Mouse (Mus musculus): Measurements from ENCODE around the gene Gm9970. TPM values are rescaled to one million over a fixed set of nuclear protein-coding genes. Genes with fewer than 3 reads are reported as not detected.

Gene Gm9970
- 1 to 10 TPM in 1 of 2 experiments, not detected in 1; 2.6 TPM for total RNA-seq (2023)

GRCm38 (mm10) chr5:31240637-31241521, at the start of gene Gm9970, which contains the start of gene Nrbp1:
Gm9970 (minus strand) TSS chr5:31241232.
Nrbp1 (plus strand) TSS chr5:31240864.

GRCm38 (mm10) chr5:31251541-31252101, 10.6 kb upstream of the Gm9970 start, which contains the start of gene Krtcap3:
Krtcap3 (plus strand) TSS chr5:31251691.

GRCm38 (mm10) chr5:31220448-31221303, 20.4 kb downstream of the Gm9970 start, which contains the start of gene Ppm1g:
Ppm1g (minus strand) TSS chr5:31220687.

DNA sequence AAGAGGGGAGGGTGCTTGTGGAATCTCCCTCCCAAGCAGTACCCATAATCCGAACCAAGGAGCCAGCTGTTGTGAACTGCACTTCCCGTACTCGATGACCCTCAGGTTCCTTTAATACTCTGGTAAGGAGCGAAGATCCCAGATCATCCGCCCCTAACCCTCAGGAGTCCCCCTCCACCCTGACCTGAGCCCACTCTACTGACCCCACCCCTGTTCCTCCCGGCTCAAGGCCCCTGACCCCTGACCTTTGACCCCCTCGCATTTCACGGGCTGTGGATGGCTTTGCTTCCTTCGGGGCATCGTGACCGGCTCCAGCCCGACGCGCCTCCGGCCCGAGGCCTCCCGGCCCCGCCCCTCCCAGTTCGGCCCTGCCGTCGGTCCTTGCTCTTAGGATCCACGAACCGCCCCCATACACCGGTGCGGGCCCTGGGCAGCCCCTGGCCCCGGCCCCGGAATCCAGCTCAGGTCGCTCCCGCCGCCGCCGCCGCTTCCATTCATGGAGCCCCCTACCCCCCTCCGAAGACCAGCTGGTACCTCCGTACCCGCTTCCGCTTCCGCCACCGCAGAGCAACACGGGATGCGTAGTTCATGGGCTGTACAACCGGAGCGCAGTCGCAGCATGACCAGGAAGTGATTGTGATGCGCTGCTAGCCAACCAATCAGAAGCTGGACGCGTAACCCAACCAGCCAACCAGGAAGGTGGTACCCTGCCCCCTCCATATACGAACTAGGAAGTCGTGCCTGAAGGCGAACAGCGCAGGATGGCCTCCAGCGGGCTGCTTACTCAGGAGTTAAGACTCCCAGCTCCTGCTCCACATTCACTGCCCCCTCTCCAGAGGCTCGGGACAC, 39.1 kb downstream of the Gm9970 start, which contains the start of gene Zfp513:
Zfp513 (minus strand) TSS at position 562 of the 849 bp plus-strand sequence.

DNA sequence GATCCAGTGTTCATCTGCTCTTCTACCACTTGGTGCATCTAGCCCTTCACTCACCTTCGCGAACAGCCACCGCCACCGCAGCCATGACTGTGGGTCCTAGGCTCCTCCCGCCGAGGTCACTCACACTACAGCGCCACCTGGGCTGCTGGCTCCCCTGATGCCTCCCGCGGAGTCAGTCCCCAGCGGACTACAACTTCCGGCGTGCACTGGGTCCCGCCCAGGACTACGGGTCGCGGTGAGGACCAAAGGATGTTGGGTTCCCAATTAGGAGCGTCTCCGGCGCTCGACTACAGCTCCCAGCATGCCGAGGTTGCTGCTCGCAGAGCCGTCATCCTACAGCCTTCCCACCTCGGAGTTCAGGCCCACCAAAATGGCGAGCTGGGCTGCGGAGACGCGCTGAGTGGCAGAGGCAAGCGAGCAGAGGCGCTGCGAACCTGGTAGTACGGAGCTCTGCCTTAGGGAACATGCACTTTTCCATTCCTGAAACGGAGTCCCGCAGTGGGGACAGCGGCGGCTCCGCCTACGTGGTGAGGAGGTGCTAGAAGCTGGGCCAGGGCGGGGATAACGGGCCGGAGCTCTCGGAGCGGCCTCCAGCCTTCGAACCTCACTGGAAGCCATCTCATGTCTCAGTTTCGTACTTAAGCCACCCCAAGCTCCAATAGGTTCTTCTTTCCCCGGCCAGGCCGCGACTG, 47.9 kb downstream of the Gm9970 start, which contains the start of the genes Snx17 and Eif2b4:
Snx17 (plus strand) TSS at position 289 of the 692 bp plus-strand sequence.
Eif2b4 (minus strand) TSS at position 492 of the 692 bp plus-strand sequence.

Other genes with a start within 250 kb of the Gm9970 start
- 10 to 100 TPM; 17.9 to 23.8 TPM for gene Atraid, start 192.9 kb downstream of the Gm9970 start, total RNA-seq (2023)
- 1 to 10 TPM; 2.4 to 3.2 TPM for gene Slc5a6, start 192.3 kb downstream of the Gm9970 start, total RNA-seq (2023)
- gene Cad, start 186.5 kb downstream of the Gm9970 start, total RNA-seq (2023) = 10 to 100 TPM; 17.6 to 19.8 TPM
- gene Dnajc5g, start 134.9 kb downstream of the Gm9970 start, total RNA-seq (2023) = not detected
- not detected for gene Slc30a3, start 133.0 kb downstream of the Gm9970 start, total RNA-seq (2023)
- gene Trim54, start 124.5 kb downstream of the Gm9970 start, total RNA-seq (2023) = not detected
- gene Ucn, start 102.4 kb downstream of the Gm9970 start, total RNA-seq (2023) = not detected
- 10 to 100 TPM in 1 of 2 experiments, 1 to 10 TPM in 1; 8.7 to 11.5 TPM for gene Mpv17, start 87.0 kb downstream of the Gm9970 start, total RNA-seq (2023)
- gene Gm29609, start 61.3 kb downstream of the Gm9970 start, total RNA-seq (2023) = 1 to 10 TPM in 1 of 2 experiments, under 1 TPM in 1; 0.56 to 1.1 TPM
- 10 to 100 TPM; 72.0 to 74.7 TPM for gene Gtf3c2, start 61.1 kb downstream of the Gm9970 start, total RNA-seq (2023)
- gene Snx17, start 48.0 kb downstream of the Gm9970 start, total RNA-seq (2023) = 10 to 100 TPM; 48.7 to 57.6 TPM
- 10 to 100 TPM; 21.2 to 27.4 TPM for gene Eif2b4, start 47.8 kb downstream of the Gm9970 start, total RNA-seq (2023)
- gene Zfp513, start 38.9 kb downstream of the Gm9970 start, total RNA-seq (2023) = 10 to 100 TPM; 27.5 to 31.2 TPM
- 10 to 100 TPM; 78.2 to 80.5 TPM for gene Ppm1g, start 20.5 kb downstream of the Gm9970 start, total RNA-seq (2023)
- 100 to 1,000 TPM; 185 to 192 TPM for gene Nrbp1, start 368 bp downstream of the Gm9970 start, total RNA-seq (2023)
- gene Krtcap3, start 10.5 kb upstream of the Gm9970 start, total RNA-seq (2023) = 10 to 100 TPM; 11.2 TPM
- gene Ift172, start 49.9 kb upstream of the Gm9970 start, total RNA-seq (2023) = 10 to 100 TPM in 1 of 2 experiments, 1 to 10 TPM in 1; 9.8 to 11.8 TPM
- gene Fndc4, start 54.8 kb upstream of the Gm9970 start, total RNA-seq (2023) = not detected
- not detected for gene Gckr, start 56.2 kb upstream of the Gm9970 start, total RNA-seq (2023)
- gene Zfp512, start 211.2 kb upstream of the Gm9970 start, total RNA-seq (2023) = 10 to 100 TPM; 14.9 to 15.3 TPM
- gene 4930548H24Rik, start 244.5 kb upstream of the Gm9970 start, total RNA-seq (2023) = 1 to 10 TPM in 1 of 2 experiments, under 1 TPM in 1; 0.79 to 1.0 TPM

All from neutrophil, adult 59 days (primary cell).